Mouse (Mus musculus): ENCODE data around the gene Fads2.
"Not testable (repeated sequence)": the region's sequence is repeated elsewhere in the genome, so short reads cannot be mapped to it uniquely, and the experiment has no call there.

Fads2 gene

GRCm38 (mm10) chr19:10101341-10102053 lies at the start of gene Fads2:
Gene Fads2 (minus strand): TSS chr19:10101746.
- peak; percentile 97 for DNase-seq (ENCODE audit: low spot score)

GRCm38 (mm10) chr19:10149189-10149588 lies 47.6 kb upstream of the Fads2 start:
- no peak for DNase-seq (ENCODE audit: low spot score)

- DNase-seq (ENCODE audit: low spot score), result no peak
Observed at GRCm38 (mm10) chr19:10148555-10148954, 47.0 kb upstream of the Fads2 start.

- DNase-seq (ENCODE audit: low spot score), result no peak
Observed at GRCm38 (mm10) chr19:10144464-10144863, 42.9 kb upstream of the Fads2 start.

- DNase-seq (ENCODE audit: low spot score), result peak; percentile 58
Observed at GRCm38 (mm10) chr19:10143667-10144066, 42.1 kb upstream of the Fads2 start.

- DNase-seq (ENCODE audit: low spot score), result no peak
Observed at GRCm38 (mm10) chr19:10139736-10140135, 38.2 kb upstream of the Fads2 start.

GRCm38 (mm10) chr19:10137423-10137822 lies 35.9 kb upstream of the Fads2 start:
- DNase-seq (ENCODE audit: low spot score), result no peak

- no peak for DNase-seq (ENCODE audit: low spot score)
Observed at GRCm38 (mm10) chr19:10134692-10135091, 33.1 kb upstream of the Fads2 start.

GRCm38 (mm10) chr19:10129547-10129946 lies 28.0 kb upstream of the Fads2 start:
- DNase-seq (ENCODE audit: low spot score), result not testable (repeated sequence)

- DNase-seq (ENCODE audit: low spot score), result no peak
Observed at GRCm38 (mm10) chr19:10126479-10127250, 25.1 kb upstream of the Fads2 start.

GRCm38 (mm10) chr19:10123892-10124634 lies 22.5 kb upstream of the Fads2 start:
- DNase-seq (ENCODE audit: low spot score), result no peak

- DNase-seq (ENCODE audit: low spot score), result no peak
Observed at GRCm38 (mm10) chr19:10122021-10122631, 20.6 kb upstream of the Fads2 start.

GRCm38 (mm10) chr19:10116641-10117040 lies 15.1 kb upstream of the Fads2 start:
- no peak for DNase-seq (ENCODE audit: low spot score)

GRCm38 (mm10) chr19:10115373-10116158 lies 14.0 kb upstream of the Fads2 start:
- no peak for DNase-seq (ENCODE audit: low spot score)

GRCm38 (mm10) chr19:10112956-10113355 lies 11.4 kb upstream of the Fads2 start:
- DNase-seq (ENCODE audit: low spot score), result no peak

GRCm38 (mm10) chr19:10108666-10109065 lies 7.1 kb upstream of the Fads2 start:
- DNase-seq (ENCODE audit: low spot score), result no peak

- DNase-seq (ENCODE audit: low spot score), result no peak
Observed at GRCm38 (mm10) chr19:10108129-10108528, 6.6 kb upstream of the Fads2 start.

- DNase-seq (ENCODE audit: low spot score), result no peak
Observed at GRCm38 (mm10) chr19:10107051-10107611, 5.6 kb upstream of the Fads2 start.

GRCm38 (mm10) chr19:10106634-10107033 lies 5.1 kb upstream of the Fads2 start:
- no peak for DNase-seq (ENCODE audit: low spot score)

- DNase-seq (ENCODE audit: low spot score), result no peak
Observed at GRCm38 (mm10) chr19:10105034-10105493, 3.5 kb upstream of the Fads2 start.

- no peak for DNase-seq (ENCODE audit: low spot score)
Observed at GRCm38 (mm10) chr19:10104234-10104633, 2.7 kb upstream of the Fads2 start.

Measured in embryo, embryonic 10.5 days (tissue).